Mouse (Mus musculus) mouse embryonic stem cell (cell line): Measurements from ENCODE around the gene Gm28230.

Experiments
- in situ Hi-C, 2 experiments: fragments of 300-500 bp; cut with MboI; formaldehyde crosslinking; loops; 1 replicate in 1 of 2; 3 replicates in 1 of 2; pipeline ENCODE4 v1.14.3; 2019 to 2020; ENCODE audit warnings: low sequenced_read_pairs in 2 of 2, low pct_unique_long_range_greater_than_20kb in 1 of 2, mixed read lengths in 1 of 2; ENCODE audit not compliant: unreplicated experiment in 1 of 2

The Gm28230 gene

GRCm38 (mm10) chr2:74777536-74778275 is 51.2 kb downstream of the Gm28230 start:
- in situ Hi-C loops: no loop called here

- in situ Hi-C loops: no loop called here
Observed at GRCm38 (mm10) chr2:74781386-74781785, 54.9 kb downstream of the Gm28230 start.

GRCm38 (mm10) chr2:74795531-74795930 is 69.0 kb downstream of the Gm28230 start:
- in situ Hi-C loops: no loop called here
